Mouse (Mus musculus): Measurements from ENCODE around the gene Acrbp. TPM values are rescaled to one million over a fixed set of nuclear protein-coding genes. Genes with fewer than 3 reads are reported as not detected.

The Acrbp gene
- polyA plus RNA-seq, 1 experiment from 2014 or later: 2.6 TPM

- no peaks in the 10 kb centered on the region for H3K27me3 ChIP-seq (ENCODE audit: control insufficient read depth, insufficient read depth, low read length)
- TF ChIP-seq CTCF (IDR thresholded peaks at IDR 0.05; ENCODE audit: low read depth): no peak
- no peak for TF ChIP-seq EP300 (optimal IDR thresholded peaks at IDR 0.05)
- DNase-seq (ENCODE audit: low spot score): peak; percentile 89
- peak within 1 kb of the TSS; percentile 69 for H3K4me3 ChIP-seq (ENCODE audit: low read depth, low read length)
- peak within 1 kb of the TSS; percentile 63 for H3K4me2 ChIP-seq (replicated peaks; ENCODE audit: low read depth)
- no peaks in the 10 kb centered on the region for H3K4me1 ChIP-seq (replicated peaks; ENCODE audit: control insufficient read depth, insufficient read depth)
- 1% methylated on average over 26 of the region's 26 CpGs for WGBS
- H3K27ac ChIP-seq (replicated peaks): peak within 1 kb of the TSS; percentile 77
- peaks cover 17% of the 10 kb centered on the region for H3K36me3 ChIP-seq (ENCODE audit: control insufficient read depth, insufficient read depth, low read length)
- peak within 1 kb of the TSS; percentile 80 for H3K9ac ChIP-seq (ENCODE audit: low read length)
- peak; percentile 92 for ATAC-seq (ENCODE audit: low FRiP score, low TSS enrichment)
- no peaks in the 10 kb centered on the region for H3K9me3 ChIP-seq (ENCODE audit: control insufficient read depth, low read length)
Observed at GRCm38 (mm10) chr6:125039533-125040153, 9.8 kb upstream of the Acrbp start, which contains the start of gene Ing4. Ing4 (plus strand) TSS chr6:125039760.

- Histone ChIP-seq H3K4me1 (replicated peaks; ENCODE audit: control insufficient read depth, insufficient read depth) (no peaks in the 10 kb centered on the region), H3K27ac (replicated peaks) (peak overlapping the region; percentile 77), H3K4me2 (replicated peaks; ENCODE audit: low read depth) (peak overlapping the region; percentile 63), H3K27me3 (ENCODE audit: control insufficient read depth, insufficient read depth, low read length) (no peaks in the 10 kb centered on the region), H3K36me3 (ENCODE audit: control insufficient read depth, insufficient read depth, low read length) (peaks cover 14% of the 10 kb centered on the region), H3K9ac (ENCODE audit: low read length) (peak overlapping the region; percentile 80), H3K9me3 (ENCODE audit: control insufficient read depth, low read length) (no peaks in the 10 kb centered on the region), H3K4me3 (ENCODE audit: low read depth, low read length) (peak overlapping the region; percentile 69)
- DNase-seq (ENCODE audit: low spot score) (no peak), ATAC-seq (ENCODE audit: low FRiP score, low TSS enrichment) (no peak)
- WGBS: 11% methylated on average over 7 of the region's 7 CpGs
- TF ChIP-seq EP300 (optimal IDR thresholded peaks at IDR 0.05) (no peak), CTCF (IDR thresholded peaks at IDR 0.05; ENCODE audit: low read depth) (no peak)
Observed at GRCm38 (mm10) chr6:125040221-125040620, 9.3 kb upstream of the Acrbp start.

- peak; percentile 60 for ATAC-seq (ENCODE audit: low FRiP score, low TSS enrichment)
- Histone ChIP-seq H3K27ac (replicated peaks) (peak overlapping the region; percentile 49), H3K36me3 (ENCODE audit: control insufficient read depth, insufficient read depth, low read length) (peaks cover 8% of the 10 kb centered on the region; the same call in 1 of the 2 replicates), H3K9me3 (ENCODE audit: control insufficient read depth, low read length) (no peaks in the 10 kb centered on the region), H3K4me3 (ENCODE audit: low read depth, low read length) (no peak overlapping the region), H3K9ac (ENCODE audit: low read length) (no peak overlapping the region), H3K4me2 (replicated peaks; ENCODE audit: low read depth) (no peak overlapping the region), H3K4me1 (replicated peaks; ENCODE audit: control insufficient read depth, insufficient read depth) (no peaks in the 10 kb centered on the region), H3K27me3 (ENCODE audit: control insufficient read depth, insufficient read depth, low read length) (no peaks in the 10 kb centered on the region)
- WGBS: 61% methylated on average over 7 of the region's 7 CpGs
- TF ChIP-seq EP300 (optimal IDR thresholded peaks at IDR 0.05) (no peak), CTCF (IDR thresholded peaks at IDR 0.05; ENCODE audit: low read depth) (no peak)
- peak; percentile 42 for DNase-seq (ENCODE audit: low spot score)
Observed at GRCm38 (mm10) chr6:125041047-125041446, 8.4 kb upstream of the Acrbp start.

- Histone ChIP-seq H3K4me1 (replicated peaks; ENCODE audit: control insufficient read depth, insufficient read depth) (no peaks in the 10 kb centered on the region), H3K27ac (replicated peaks) (no peak overlapping the region), H3K27me3 (ENCODE audit: control insufficient read depth, insufficient read depth, low read length) (no peaks in the 10 kb centered on the region), H3K4me2 (replicated peaks; ENCODE audit: low read depth) (no peak overlapping the region), H3K4me3 (ENCODE audit: low read depth, low read length) (no peak overlapping the region), H3K9ac (ENCODE audit: low read length) (no peak overlapping the region), H3K36me3 (ENCODE audit: control insufficient read depth, insufficient read depth, low read length) (peaks cover 6% of the 10 kb centered on the region; the same call in 1 of the 2 replicates), H3K9me3 (ENCODE audit: control insufficient read depth, low read length) (no peaks in the 10 kb centered on the region)
- ATAC-seq (ENCODE audit: low FRiP score, low TSS enrichment) (no peak), DNase-seq (ENCODE audit: low spot score) (no peak)
- TF ChIP-seq CTCF (IDR thresholded peaks at IDR 0.05; ENCODE audit: low read depth) (no peak), EP300 (optimal IDR thresholded peaks at IDR 0.05) (no peak)
- 91% methylated on average over 7 of the region's 7 CpGs for WGBS
Observed at GRCm38 (mm10) chr6:125042081-125042480, 7.4 kb upstream of the Acrbp start.

GRCm38 (mm10) chr6:125046691-125047090, 2.8 kb upstream of the Acrbp start:
- 30% methylated on average over 5 of the region's 5 CpGs for WGBS
- Histone ChIP-seq H3K36me3 (ENCODE audit: control insufficient read depth, insufficient read depth, low read length) (peaks cover 32% of the 10 kb centered on the region), H3K27me3 (ENCODE audit: control insufficient read depth, insufficient read depth, low read length) (no peaks in the 10 kb centered on the region), H3K9me3 (ENCODE audit: control insufficient read depth, low read length) (no peaks in the 10 kb centered on the region), H3K4me3 (ENCODE audit: low read depth, low read length) (no peak overlapping the region), H3K27ac (replicated peaks) (no peak overlapping the region), H3K4me2 (replicated peaks; ENCODE audit: low read depth) (no peak overlapping the region), H3K9ac (ENCODE audit: low read length) (no peak overlapping the region), H3K4me1 (replicated peaks; ENCODE audit: control insufficient read depth, insufficient read depth) (no peaks in the 10 kb centered on the region)
- TF ChIP-seq EP300 (optimal IDR thresholded peaks at IDR 0.05) (no peak), CTCF (IDR thresholded peaks at IDR 0.05; ENCODE audit: low read depth) (peak; percentile 95)
- DNase-seq (ENCODE audit: low spot score) (peak; percentile 86), ATAC-seq (ENCODE audit: low FRiP score, low TSS enrichment) (peak; percentile 65)

GRCm38 (mm10) chr6:125051237-125051636, 1.7 kb downstream of the Acrbp start:
- no peak overlapping the region for H3K27ac ChIP-seq (replicated peaks)
- H3K4me2 ChIP-seq (replicated peaks; ENCODE audit: low read depth): no peak overlapping the region
- 65% methylated on average over 5 of the region's 5 CpGs for WGBS
- no peaks in the 10 kb centered on the region for H3K4me1 ChIP-seq (replicated peaks; ENCODE audit: control insufficient read depth, insufficient read depth)
- TF ChIP-seq EP300 (optimal IDR thresholded peaks at IDR 0.05): no peak
- TF ChIP-seq CTCF (IDR thresholded peaks at IDR 0.05; ENCODE audit: low read depth): peak; percentile 60
- no peak overlapping the region for H3K4me3 ChIP-seq (ENCODE audit: low read depth, low read length)
- DNase-seq (ENCODE audit: low spot score) (no peak), ATAC-seq (ENCODE audit: low FRiP score, low TSS enrichment) (no peak)
- H3K27me3 ChIP-seq (ENCODE audit: control insufficient read depth, insufficient read depth, low read length): no peaks in the 10 kb centered on the region
- H3K36me3 ChIP-seq (ENCODE audit: control insufficient read depth, insufficient read depth, low read length): peaks cover 32% of the 10 kb centered on the region
- H3K9ac ChIP-seq (ENCODE audit: low read length): no peak overlapping the region
- H3K9me3 ChIP-seq (ENCODE audit: control insufficient read depth, low read length): no peaks in the 10 kb centered on the region

All from stomach, postnatal 0 days (tissue).